Mouse (Mus musculus) telencephalon, adult 2 months (tissue): ENCODE data around the gene Gkn1.

ENCODE experiments used
- DNase-seq: peaks from one replicate; pipeline ENCODE4 v3.0.0-alpha.2; 2011; ENCODE audit warnings: low read depth, low spot score

Gkn1 gene

DNA sequence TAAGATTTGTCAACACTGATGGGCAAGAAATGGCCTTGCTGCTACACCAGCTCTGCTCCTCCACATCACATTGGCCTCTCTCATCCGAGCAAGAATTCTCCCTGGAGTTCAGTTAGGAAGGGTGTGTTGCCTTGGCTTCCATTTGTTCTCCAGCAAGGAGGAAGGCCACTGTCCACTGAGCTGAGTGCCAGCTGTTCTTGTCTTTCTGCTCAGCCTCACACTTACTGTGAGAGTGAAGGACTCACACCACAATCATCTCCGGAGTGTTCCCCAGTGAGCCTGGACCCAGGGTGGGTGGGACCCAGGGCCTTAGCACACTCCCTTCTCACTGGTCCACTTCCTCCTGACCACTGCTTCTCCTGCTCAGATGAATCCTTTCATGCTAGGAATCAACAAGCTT, 23.8 kb downstream of the Gkn1 start:
- no peak for DNase-seq

DNA sequence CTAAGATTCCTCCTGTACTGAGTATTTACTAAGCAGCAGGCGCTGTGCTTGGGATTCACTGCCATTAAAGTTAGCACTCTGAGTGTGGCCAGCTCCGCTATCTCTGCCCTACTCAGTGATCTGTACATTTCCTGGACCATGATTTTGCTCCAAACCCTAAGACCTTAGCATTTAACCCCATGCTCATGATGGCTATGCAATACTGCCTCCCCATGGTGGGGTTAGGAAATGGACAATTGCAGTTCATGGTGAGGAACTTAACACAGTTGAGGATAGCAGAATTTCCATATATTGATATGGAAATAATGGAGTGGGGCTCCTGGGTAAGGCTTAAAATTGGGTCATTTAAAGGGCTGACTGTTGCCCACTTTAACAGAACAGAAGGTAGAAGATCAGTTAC, 27.4 kb downstream of the Gkn1 start:
- no peak for DNase-seq

DNA sequence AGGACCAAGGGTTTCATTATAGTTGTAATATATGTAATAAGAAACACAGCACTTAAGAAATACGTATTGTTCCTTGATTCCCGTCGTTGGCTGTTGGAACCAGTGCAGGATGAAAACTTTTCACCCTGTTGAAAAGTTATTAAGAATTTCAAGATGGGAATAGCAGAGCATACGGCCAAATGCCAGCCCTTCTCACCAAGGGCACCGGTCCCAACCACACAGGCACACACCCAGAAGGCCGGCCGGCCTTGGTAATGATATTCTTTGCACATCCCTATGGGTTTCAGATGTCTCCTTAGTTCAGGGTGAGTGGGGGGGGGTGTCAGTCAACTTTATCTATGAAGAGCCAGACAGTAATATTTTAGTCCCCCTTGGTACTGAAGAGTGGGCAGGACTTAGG, 32.1 kb downstream of the Gkn1 start:
- DNase-seq: no peak

DNA sequence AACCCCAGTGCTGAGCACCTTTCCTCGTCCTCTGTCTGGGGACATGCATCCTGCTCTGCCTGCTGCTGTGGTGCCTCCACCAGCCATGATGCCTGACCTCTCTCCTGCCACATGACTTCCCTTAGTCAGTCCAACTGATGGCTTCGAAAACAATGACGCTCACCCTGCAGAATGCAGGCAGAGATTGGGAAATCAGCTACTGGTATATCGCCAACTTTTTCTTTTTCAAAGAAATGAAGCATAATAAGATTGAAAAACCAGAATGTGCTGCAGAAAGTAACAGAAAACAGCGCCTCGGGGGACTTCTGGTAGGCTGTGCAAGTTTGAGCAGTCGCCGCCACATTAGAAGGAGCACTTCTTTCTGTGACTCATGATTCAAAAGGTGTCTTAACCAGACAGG, 33.8 kb downstream of the Gkn1 start:
- DNase-seq: no peak

DNA sequence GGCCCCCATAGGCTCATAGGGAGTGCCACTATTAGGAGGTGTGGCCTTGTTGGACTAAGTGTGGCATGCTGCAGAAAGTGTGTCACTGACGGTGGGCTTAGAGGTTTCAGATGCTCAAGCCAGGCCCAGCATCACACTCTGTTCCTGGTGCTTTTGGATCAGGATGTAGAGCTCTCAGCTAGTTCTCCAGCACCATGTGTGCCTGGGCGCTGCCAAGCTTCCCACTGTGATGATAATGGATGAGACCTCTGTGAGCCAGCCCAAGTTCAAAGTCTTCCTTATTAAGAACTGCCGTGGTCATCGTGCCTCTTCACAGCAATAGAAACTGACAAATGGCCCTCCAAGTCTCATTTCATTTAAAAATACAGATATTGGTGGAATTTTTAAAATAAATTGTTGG, 38.0 kb downstream of the Gkn1 start:
- DNase-seq: no peak

DNA sequence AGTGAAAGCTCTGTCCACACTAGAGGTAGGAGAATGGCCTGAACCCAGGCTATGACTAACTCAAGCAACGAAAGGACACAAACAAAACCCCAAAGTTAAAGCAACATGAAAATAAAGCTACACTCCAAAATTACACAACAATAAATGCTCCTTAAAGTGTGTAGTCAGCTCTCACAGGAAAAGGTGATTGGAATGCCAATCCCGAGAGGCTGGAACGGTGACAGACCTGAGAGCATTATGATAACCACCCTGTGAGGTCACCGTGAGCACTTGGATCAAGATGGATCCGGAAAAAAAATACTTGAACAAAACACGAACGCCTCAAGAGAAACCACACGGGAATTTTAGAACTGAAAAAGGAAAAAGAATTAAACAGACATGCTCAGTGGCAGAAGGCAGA, 46.3 kb downstream of the Gkn1 start:
- DNase-seq: no peak

DNA sequence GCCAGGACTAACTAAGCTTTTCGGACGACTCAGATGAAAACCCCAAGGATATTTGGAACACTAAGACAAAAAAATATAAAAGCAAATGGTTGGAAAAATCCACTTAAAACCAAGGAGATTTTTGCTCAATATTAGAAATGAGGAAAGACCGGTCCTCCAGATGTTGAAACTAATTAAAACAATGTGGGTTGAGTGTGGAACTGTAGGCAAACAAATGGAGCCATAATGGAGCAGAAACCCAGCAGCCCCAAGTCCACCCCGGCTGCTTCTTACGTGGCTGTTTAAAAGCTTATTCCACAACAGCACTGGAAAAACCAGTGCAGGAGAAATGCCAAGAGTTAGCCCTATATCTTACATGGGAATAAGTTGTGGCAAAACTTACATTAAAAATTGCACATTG, 48.0 kb downstream of the Gkn1 start:
- no peak for DNase-seq

- DNase-seq: no peak
These were observed 48.8 kb downstream of the Gkn1 start for GRCm38 (mm10) chr6:87301991-87302390.
